ENCODE assay signal across 9 mouse cellular contexts in genomic region chr8:3330662-3331061, GRCm38 (mm10). TPM values are rescaled to one million over a fixed set of nuclear protein-coding genes. Genes with fewer than 3 reads are reported as not detected.
A peak's percentile ranks its signal among the peaks of the same experiment; 100 is the strongest.
DNase-seq lines count a peak whose midpoint lies in the region; ATAC-seq lines count a peak whose summit lies in the region.
"Had no signal": no experiment of that assay in that cellular context is flagged by ENCODE, and none has a peak within 500 bp of the region (broad histone marks: within the 10 kb centered on the region; RNA-seq: fewer than 3 reads in every experiment).

No protein-coding gene starts in this region.

- no peaks in the 10 kb centered on the region for H3K9me3 ChIP-seq in kidney, embryonic 14.5 days (ENCODE audit: control insufficient read depth, low read length)
- H3K9me3 ChIP-seq in embryonic facial prominence, embryonic 14.5 days (ENCODE audit: control insufficient read depth, low read length) = no peaks in the 10 kb centered on the region
- H3K9me3 ChIP-seq: lung, embryonic 15.5 days had no signal

- no peaks in the 10 kb centered on the region for H3K36me3 ChIP-seq in kidney, embryonic 14.5 days (ENCODE audit: control insufficient read depth, insufficient read depth, low read length)
- H3K36me3 ChIP-seq in embryonic facial prominence, embryonic 14.5 days (ENCODE audit: control insufficient read depth, insufficient read depth, low read length) = no peaks in the 10 kb centered on the region
- H3K36me3 ChIP-seq: lung, embryonic 15.5 days had no signal

- H3K4me2 ChIP-seq in kidney, embryonic 14.5 days (replicated peaks; ENCODE audit: low read depth, low read length) = no peak overlapping the region
- no peak overlapping the region for H3K4me2 ChIP-seq in embryonic facial prominence, embryonic 14.5 days (ENCODE audit: low read depth, low read length)
- H3K4me2 ChIP-seq: lung, embryonic 15.5 days had no signal

- H3K9ac ChIP-seq in kidney, embryonic 14.5 days (ENCODE audit: low read depth, low read length) = no peak overlapping the region
- no peak overlapping the region for H3K9ac ChIP-seq in embryonic facial prominence, embryonic 14.5 days (ENCODE audit: low read depth, low read length)
- H3K9ac ChIP-seq: lung, embryonic 15.5 days had no signal

- no peak overlapping the region for H3K27ac ChIP-seq in kidney, embryonic 14.5 days (ENCODE audit: low read depth, low read length)
- no peak overlapping the region for H3K27ac ChIP-seq in embryonic facial prominence, embryonic 14.5 days (replicated peaks; ENCODE audit: low read depth, low read length)
- H3K27ac ChIP-seq: lung, embryonic 15.5 days had no signal

- H3K4me3 ChIP-seq in kidney, embryonic 14.5 days (ENCODE audit: low read length) = no peak overlapping the region
- H3K4me3 ChIP-seq in embryonic facial prominence, embryonic 14.5 days (ENCODE audit: low read depth, low read length) = no peak overlapping the region
- H3K4me3 ChIP-seq: lung, embryonic 15.5 days had no signal

- peak; percentile 43 for DNase-seq in kidney, adult 18-20 months
- peak; percentile 54 for DNase-seq in embryonic facial prominence, embryonic 14.5 days (ENCODE audit: low spot score)
- DNase-seq in kidney, postnatal 25 days = peak; percentile 47 to 70

- 48% methylated on average over 6 of the region's 6 CpGs for WGBS in kidney, embryonic 14.5 days
- WGBS in embryonic facial prominence, embryonic 14.5 days = 52% methylated on average over 6 of the region's 6 CpGs

- no peak for ATAC-seq in kidney, embryonic 14.5 days (ENCODE audit: low FRiP score, low TSS enrichment)
- ATAC-seq in CD4-positive, CD25-positive, alpha-beta regulatory T cell, adult 4 months = peak; percentile 53
- peak; percentile 47 for ATAC-seq in activated CD4-positive, CD25-positive, alpha-beta regulatory T cell, adult 4 months
- no peak; the same call in 1 of the 2 replicates for ATAC-seq in embryonic facial prominence, embryonic 14.5 days (ENCODE audit: low read depth)
- peak; percentile 80 for ATAC-seq in megakaryocyte, adult 5-6 weeks (ENCODE audit: poor library complexity, severe bottlenecking)
- ATAC-seq in erythroid progenitor cell, adult 5-6 weeks (replicated peaks; ENCODE audit: low FRiP score, poor library complexity, severe bottlenecking) = no peak

- H3K27me3 ChIP-seq in kidney, embryonic 14.5 days (ENCODE audit: control insufficient read depth, insufficient read depth, low read length) = no peaks in the 10 kb centered on the region
- H3K27me3 ChIP-seq in embryonic facial prominence, embryonic 14.5 days (replicated peaks; ENCODE audit: control insufficient read depth, insufficient read depth, low read length) = no peaks in the 10 kb centered on the region
- H3K27me3 ChIP-seq: lung, embryonic 15.5 days had no signal

- no peaks in the 10 kb centered on the region for H3K4me1 ChIP-seq in kidney, embryonic 14.5 days (ENCODE audit: control insufficient read depth, insufficient read depth, low read length)
- no peaks in the 10 kb centered on the region for H3K4me1 ChIP-seq in embryonic facial prominence, embryonic 14.5 days (ENCODE audit: control insufficient read depth, insufficient read depth, low read length)
- H3K4me1 ChIP-seq: lung, embryonic 15.5 days had no signal

RNA-seq across cellular contexts. Expression of gene A430078G23Rik, which starts 22.6 kb away (rescaled TPM):
- not detected in 2 replicates for polyA plus RNA-seq in kidney, embryonic 14.5 days (2014; fragmentation: Nextera tagmentation; extraction: Ambion mirVana)
- polyA plus RNA-seq in CD4-positive, CD25-positive, alpha-beta regulatory T cell, adult 4 months (2017; shearing (Covaris generic)) = 10 to 100 TPM; 38.2 to 52.0 TPM
- polyA plus RNA-seq in activated CD4-positive, CD25-positive, alpha-beta regulatory T cell, adult 4 months (2017; shearing (Covaris generic)) = 10 to 100 TPM; 33.8 to 34.2 TPM
- polyA plus RNA-seq in embryonic facial prominence, embryonic 14.5 days (2014; fragmentation: Nextera tagmentation; extraction: Ambion mirVana) = 0.21 TPM in 1 of 2 replicates, not detected in the other
- 17.0 and 17.9 TPM in 2 replicates for total RNA-seq in megakaryocyte, adult 5-6 weeks (2015)
- 30.3 and 35.7 TPM in 2 replicates for total RNA-seq in megakaryocyte, adult 5-6 weeks (2017)
- total RNA-seq in erythroid progenitor cell, adult 5-6 weeks (2015; ENCODE audit: low replicate concordance) = 1.3 and 4.7 TPM in 2 replicates
- total RNA-seq in erythroid progenitor cell, adult 5-6 weeks (2017; ENCODE audit: low replicate concordance) = 2.4 and 2.8 TPM in 2 replicates

RNA-seq across cellular contexts. Expression of gene Insr, which starts 51.2 kb away (rescaled TPM):
- 33.2 and 40.2 TPM in 2 replicates for polyA plus RNA-seq in kidney, embryonic 14.5 days (2014; fragmentation: Nextera tagmentation; extraction: Ambion mirVana)
- polyA plus RNA-seq in CD4-positive, CD25-positive, alpha-beta regulatory T cell, adult 4 months (2017; shearing (Covaris generic)) = 10 to 100 TPM; 10.6 to 12.0 TPM
- polyA plus RNA-seq in activated CD4-positive, CD25-positive, alpha-beta regulatory T cell, adult 4 months (2017; shearing (Covaris generic)) = 1 to 10 TPM; 5.9 to 7.4 TPM
- polyA plus RNA-seq in embryonic facial prominence, embryonic 14.5 days (2014; fragmentation: Nextera tagmentation; extraction: Ambion mirVana) = 30.3 and 31.8 TPM in 2 replicates
- 23.7 and 24.8 TPM in 2 replicates for total RNA-seq in megakaryocyte, adult 5-6 weeks (2015)
- total RNA-seq in megakaryocyte, adult 5-6 weeks (2017) = 13.5 and 18.1 TPM in 2 replicates
- 8.0 and 15.5 TPM in 2 replicates for total RNA-seq in erythroid progenitor cell, adult 5-6 weeks (2015; ENCODE audit: low replicate concordance)
- 7.1 and 19.9 TPM in 2 replicates for total RNA-seq in erythroid progenitor cell, adult 5-6 weeks (2017; ENCODE audit: low replicate concordance)

Comparison
In these comparisons a context has a peak if more than half of its experiments do, and no peak if none do; other contexts are left out.
1. ATAC-seq: peak in CD4-positive, CD25-positive, alpha-beta regulatory T cell, adult 4 months (single experiment), activated CD4-positive, CD25-positive, alpha-beta regulatory T cell, adult 4 months (single experiment) and megakaryocyte, adult 5-6 weeks (single experiment); none in kidney, embryonic 14.5 days (single experiment), embryonic facial prominence, embryonic 14.5 days (single experiment) and erythroid progenitor cell, adult 5-6 weeks (single experiment).
2. RNA of gene A430078G23Rik, which starts 22.6 kb away (polyA plus RNA-seq): 38.2 to 52.0 TPM in CD4-positive, CD25-positive, alpha-beta regulatory T cell, adult 4 months and 33.8 to 34.2 TPM in activated CD4-positive, CD25-positive, alpha-beta regulatory T cell, adult 4 months; 0.21 TPM in embryonic facial prominence, embryonic 14.5 days and not detected in kidney, embryonic 14.5 days; every median in the first group is over 10 times any median in the second.
3. Peak in every context shown above with its lines, with median percentiles within 50 percentile points of each other: DNase-seq.